Mouse (Mus musculus): ENCODE measurements around the gene Kat5. TPM values are rescaled to one million over a fixed set of nuclear protein-coding genes. Genes with fewer than 3 reads are reported as not detected.

Gene Kat5
- polyA plus RNA-seq, 1 experiment from 2014 or later, result 56.5 TPM

DNA sequence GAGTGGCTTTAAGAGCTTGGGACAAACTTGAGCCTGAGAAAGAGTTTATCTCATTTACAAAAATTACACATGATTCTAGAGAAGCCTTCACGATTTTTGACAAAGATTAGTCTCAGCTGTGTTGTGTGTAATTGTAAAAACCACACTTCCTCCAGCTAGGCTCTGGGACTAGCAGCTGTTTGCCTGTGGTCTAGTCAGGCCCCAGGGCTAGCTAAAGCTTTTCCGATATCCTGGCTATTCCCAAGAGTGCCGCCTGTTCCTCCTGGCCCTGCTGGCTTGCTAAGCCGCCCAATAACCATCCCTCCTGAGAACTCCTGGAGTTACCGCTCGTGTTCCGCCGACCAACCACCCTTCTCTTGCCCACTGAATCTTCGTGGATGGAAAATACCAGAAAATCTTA, 22.1 kb upstream of the Kat5 start:
- 81% methylated on average over 9 of the region's 9 CpGs for WGBS
- Histone ChIP-seq H3K4me1 (replicated peaks; ENCODE audit: insufficient read depth, low read length) (no peaks in the 10 kb centered on the region; the same call in 1 of the 2 replicates), H3K9me3 (replicated peaks; ENCODE audit: low read length) (no peaks in the 10 kb centered on the region), H3K27me3 (ENCODE audit: insufficient read depth, low read length) (no peaks in the 10 kb centered on the region), H3K9ac (ENCODE audit: low read depth, low read length) (no peak overlapping the region), H3K4me3 (replicated peaks; ENCODE audit: low read depth, low read length) (no peak overlapping the region), H3K4me2 (ENCODE audit: low read length) (no peak overlapping the region), H3K36me3 (ENCODE audit: insufficient read depth, low read length) (no peaks in the 10 kb centered on the region), H3K27ac (no peak overlapping the region)
- no peak for TF ChIP-seq CTCF (IDR thresholded peaks at IDR 0.05; ENCODE audit: low read depth)
- ATAC-seq (replicated peaks; ENCODE audit: low FRiP score, low read depth) (no peak), DNase-seq (ENCODE audit: low spot score) (no peak)

- Histone ChIP-seq H3K9me3 (replicated peaks; ENCODE audit: low read length) (no peaks in the 10 kb centered on the region), H3K4me3 (replicated peaks; ENCODE audit: low read depth, low read length) (no peak overlapping the region), H3K4me2 (ENCODE audit: low read length) (no peak overlapping the region), H3K36me3 (ENCODE audit: insufficient read depth, low read length) (no peaks in the 10 kb centered on the region), H3K4me1 (replicated peaks; ENCODE audit: insufficient read depth, low read length) (no peaks in the 10 kb centered on the region), H3K27ac (no peak overlapping the region), H3K9ac (ENCODE audit: low read depth, low read length) (no peak overlapping the region), H3K27me3 (ENCODE audit: insufficient read depth, low read length) (no peaks in the 10 kb centered on the region)
- no peak for DNase-seq (ENCODE audit: low spot score)
- TF ChIP-seq CTCF (IDR thresholded peaks at IDR 0.05; ENCODE audit: low read depth), result no peak
- ATAC-seq (replicated peaks; ENCODE audit: low FRiP score, low read depth), result no peak
Measured at GRCm38 (mm10) chr19:5629907-5630306, 19.9 kb upstream of the Kat5 start.

DNA sequence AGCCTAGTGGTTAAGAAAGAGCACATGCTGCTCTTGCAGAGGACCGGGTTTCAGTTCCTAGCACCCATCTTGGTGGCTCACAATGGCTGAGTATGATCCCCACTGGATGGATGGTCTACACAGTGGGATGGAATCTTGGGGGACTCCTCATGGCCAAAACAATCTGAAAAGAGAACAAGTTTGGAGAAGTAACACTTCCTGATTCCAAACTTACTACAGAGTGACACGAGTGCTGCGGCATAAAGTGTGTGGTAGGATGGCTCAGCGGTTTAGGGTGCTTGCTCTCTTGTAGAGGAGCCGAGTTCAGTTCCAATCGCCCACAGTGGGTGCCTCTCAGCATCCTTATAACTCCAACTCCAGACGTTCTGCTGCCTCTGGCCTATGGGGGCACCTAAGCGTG, 15.3 kb upstream of the Kat5 start:
- 90% methylated on average over 8 of the region's 8 CpGs for WGBS
- Histone ChIP-seq H3K27ac (no peak overlapping the region), H3K4me1 (replicated peaks; ENCODE audit: insufficient read depth, low read length) (no peaks in the 10 kb centered on the region)

DNA sequence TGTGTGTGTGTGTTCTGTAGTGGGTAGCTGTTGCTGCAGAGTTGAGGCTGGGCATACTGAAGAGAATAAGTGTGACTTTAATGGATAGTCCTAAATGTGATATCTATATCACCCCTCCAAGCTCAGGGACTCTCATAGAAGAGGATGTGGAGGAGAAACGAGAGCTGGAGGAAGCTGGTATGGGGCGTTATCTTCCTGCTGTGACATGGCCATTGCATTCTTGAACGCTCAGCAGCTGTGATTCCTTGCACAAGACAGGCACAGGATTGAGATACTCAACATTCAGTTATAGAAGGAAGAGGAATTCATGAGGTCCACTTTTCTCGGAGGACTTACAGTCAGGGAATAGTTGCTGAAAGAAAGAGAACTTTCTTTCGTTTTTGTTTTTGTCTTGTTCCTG, 11.8 kb upstream of the Kat5 start:
- H3K4me2 ChIP-seq (ENCODE audit: low read length), result no peak overlapping the region
- H3K9me3 ChIP-seq (replicated peaks; ENCODE audit: low read length), result no peaks in the 10 kb centered on the region
- ATAC-seq (replicated peaks; ENCODE audit: low FRiP score, low read depth) (no peak), DNase-seq (ENCODE audit: low spot score) (no peak)
- no peak overlapping the region for H3K9ac ChIP-seq (ENCODE audit: low read depth, low read length)
- no peak overlapping the region for H3K27ac ChIP-seq
- WGBS, result 74% methylated on average over 5 of the region's 5 CpGs
- no peaks in the 10 kb centered on the region for H3K27me3 ChIP-seq (ENCODE audit: insufficient read depth, low read length)
- TF ChIP-seq CTCF (IDR thresholded peaks at IDR 0.05; ENCODE audit: low read depth), result no peak
- H3K4me3 ChIP-seq (replicated peaks; ENCODE audit: low read depth, low read length), result no peak overlapping the region
- no peaks in the 10 kb centered on the region for H3K36me3 ChIP-seq (ENCODE audit: insufficient read depth, low read length)
- H3K4me1 ChIP-seq (replicated peaks; ENCODE audit: insufficient read depth, low read length), result no peaks in the 10 kb centered on the region

More for the DNA sequence above, 15.3 kb upstream of the Kat5 start:
- TF ChIP-seq CTCF (IDR thresholded peaks at IDR 0.05; ENCODE audit: low read depth), result no peak
- Histone ChIP-seq H3K9ac (ENCODE audit: low read depth, low read length) (no peak overlapping the region), H3K4me3 (replicated peaks; ENCODE audit: low read depth, low read length) (no peak overlapping the region), H3K9me3 (replicated peaks; ENCODE audit: low read length) (no peaks in the 10 kb centered on the region), H3K4me2 (ENCODE audit: low read length) (no peak overlapping the region), H3K27me3 (ENCODE audit: insufficient read depth, low read length) (no peaks in the 10 kb centered on the region), H3K36me3 (ENCODE audit: insufficient read depth, low read length) (no peaks in the 10 kb centered on the region)
- DNase-seq (ENCODE audit: low spot score) (no peak), ATAC-seq (replicated peaks; ENCODE audit: low FRiP score, low read depth) (no peak)

DNA sequence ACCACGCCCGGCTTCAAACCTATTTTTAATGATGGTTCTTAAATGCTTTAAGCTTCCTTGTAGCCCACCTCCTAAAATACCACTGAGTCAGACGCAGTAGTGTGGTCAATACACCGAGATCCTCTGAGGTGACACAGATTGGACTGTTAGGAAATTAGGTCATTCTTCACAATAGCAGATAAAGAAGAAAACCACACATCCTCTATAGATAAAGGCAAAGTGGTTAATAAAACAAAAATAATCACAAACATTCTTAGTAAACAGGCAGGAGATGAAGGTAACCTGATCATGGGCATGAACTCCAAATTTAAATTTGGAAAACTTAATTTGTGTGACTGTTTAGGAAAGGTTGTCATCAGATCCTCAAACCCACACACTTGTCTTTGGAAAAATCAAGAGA, 10.0 kb upstream of the Kat5 start:
- no peak for ATAC-seq (replicated peaks; ENCODE audit: low FRiP score, low read depth)
- Histone ChIP-seq H3K4me2 (ENCODE audit: low read length) (no peak overlapping the region), H3K4me1 (replicated peaks; ENCODE audit: insufficient read depth, low read length) (no peaks in the 10 kb centered on the region), H3K36me3 (ENCODE audit: insufficient read depth, low read length) (no peaks in the 10 kb centered on the region), H3K27me3 (ENCODE audit: insufficient read depth, low read length) (no peaks in the 10 kb centered on the region), H3K9ac (ENCODE audit: low read depth, low read length) (no peak overlapping the region), H3K4me3 (replicated peaks; ENCODE audit: low read depth, low read length) (no peak overlapping the region), H3K27ac (no peak overlapping the region), H3K9me3 (replicated peaks; ENCODE audit: low read length) (no peaks in the 10 kb centered on the region)
- no peak for DNase-seq (ENCODE audit: low spot score)
- TF ChIP-seq CTCF (IDR thresholded peaks at IDR 0.05; ENCODE audit: low read depth), result no peak
- 85% methylated on average over 4 of the region's 4 CpGs for WGBS

- ATAC-seq (replicated peaks; ENCODE audit: low FRiP score, low read depth), result no peak
- no peaks in the 10 kb centered on the region for H3K36me3 ChIP-seq (ENCODE audit: insufficient read depth, low read length)
- no peak for DNase-seq (ENCODE audit: low spot score)
- 55% methylated on average over 2 of the region's 2 CpGs for WGBS
- H3K4me1 ChIP-seq (replicated peaks; ENCODE audit: insufficient read depth, low read length), result no peaks in the 10 kb centered on the region; the same call in 1 of the 2 replicates
- no peak overlapping the region for H3K4me2 ChIP-seq (ENCODE audit: low read length)
- no peaks in the 10 kb centered on the region for H3K27me3 ChIP-seq (ENCODE audit: insufficient read depth, low read length)
- no peaks in the 10 kb centered on the region for H3K9me3 ChIP-seq (replicated peaks; ENCODE audit: low read length)
- no peak overlapping the region for H3K4me3 ChIP-seq (replicated peaks; ENCODE audit: low read depth, low read length)
- TF ChIP-seq CTCF (IDR thresholded peaks at IDR 0.05; ENCODE audit: low read depth), result no peak
- H3K27ac ChIP-seq, result no peak overlapping the region
- no peak overlapping the region for H3K9ac ChIP-seq (ENCODE audit: low read depth, low read length)
Measured at GRCm38 (mm10) chr19:5614953-5615352, 4.9 kb upstream of the Kat5 start.

DNA sequence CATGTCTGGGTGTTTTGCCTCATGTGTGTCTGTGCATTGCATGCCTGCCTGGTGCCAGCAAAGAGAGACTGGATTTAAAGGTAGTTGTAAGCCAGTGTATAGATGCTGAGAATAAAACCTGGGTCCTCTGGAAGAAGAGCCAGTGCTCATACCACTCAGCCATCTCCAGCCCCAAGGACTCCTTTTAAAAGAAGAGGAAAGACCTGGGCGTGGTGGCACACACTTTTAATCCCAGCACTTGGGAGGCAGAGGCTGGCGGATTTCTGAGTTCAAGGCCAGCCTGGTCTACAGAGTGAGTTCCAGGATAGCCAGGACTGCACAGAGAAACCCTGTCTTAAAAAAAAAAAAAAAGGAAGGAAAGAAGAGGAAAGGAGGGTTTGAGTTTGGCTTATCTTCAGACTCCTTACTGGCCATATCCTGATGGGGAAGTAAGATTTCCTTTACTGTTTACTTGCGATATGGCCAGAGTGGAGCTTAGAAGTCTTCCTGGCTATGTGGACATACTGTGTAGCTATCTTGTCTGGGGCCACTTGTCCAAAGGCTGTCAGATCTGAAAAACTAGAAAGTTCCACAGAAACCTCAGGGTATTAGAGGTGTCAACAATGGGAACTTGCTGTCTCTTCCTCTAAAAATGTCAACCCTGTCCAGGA, 2.9 kb upstream of the Kat5 start:
- H3K36me3 ChIP-seq (ENCODE audit: insufficient read depth, low read length), result peaks cover 7% of the 10 kb centered on the region; the same call in 1 of the 2 replicates
- peaks cover 7% of the 10 kb centered on the region; the same call in 1 of the 2 replicates for H3K4me1 ChIP-seq (replicated peaks; ENCODE audit: insufficient read depth, low read length)
- H3K4me2 ChIP-seq (ENCODE audit: low read length), result no peak overlapping the region
- H3K27me3 ChIP-seq (ENCODE audit: insufficient read depth, low read length), result no peaks in the 10 kb centered on the region
- TF ChIP-seq CTCF (IDR thresholded peaks at IDR 0.05; ENCODE audit: low read depth), result no peak
- H3K27ac ChIP-seq, result no peak overlapping the region
- H3K9me3 ChIP-seq (replicated peaks; ENCODE audit: low read length), result no peaks in the 10 kb centered on the region
- WGBS, result 66% methylated on average over 3 of the region's 3 CpGs
- H3K9ac ChIP-seq (ENCODE audit: low read depth, low read length), result no peak overlapping the region
- ATAC-seq (replicated peaks; ENCODE audit: low FRiP score, low read depth) (no peak), DNase-seq (ENCODE audit: low spot score) (no peak)
- H3K4me3 ChIP-seq (replicated peaks; ENCODE audit: low read depth, low read length), result no peak overlapping the region
